Mouse (Mus musculus): ENCODE measurements around the gene BC061212. TPM values are rescaled to one million over a fixed set of nuclear protein-coding genes. Genes with fewer than 3 reads are reported as not detected.
"Not testable (repeated sequence)": the region's sequence is repeated elsewhere in the genome, so short reads cannot be mapped to it uniquely, and the experiment has no call there.

Gene BC061212
- not detected for total RNA-seq (2021)
- long read RNA-seq, experiment 1, result 0 reads
- long read RNA-seq, experiment 2, result 0 reads

- DNase-seq, result not testable (repeated sequence)
These were observed at the start of gene BC061212 for GRCm38 (mm10) chr5:94070445-94070844. Gene BC061212, minus strand, starts transcription at chr5:94070545.

DNA sequence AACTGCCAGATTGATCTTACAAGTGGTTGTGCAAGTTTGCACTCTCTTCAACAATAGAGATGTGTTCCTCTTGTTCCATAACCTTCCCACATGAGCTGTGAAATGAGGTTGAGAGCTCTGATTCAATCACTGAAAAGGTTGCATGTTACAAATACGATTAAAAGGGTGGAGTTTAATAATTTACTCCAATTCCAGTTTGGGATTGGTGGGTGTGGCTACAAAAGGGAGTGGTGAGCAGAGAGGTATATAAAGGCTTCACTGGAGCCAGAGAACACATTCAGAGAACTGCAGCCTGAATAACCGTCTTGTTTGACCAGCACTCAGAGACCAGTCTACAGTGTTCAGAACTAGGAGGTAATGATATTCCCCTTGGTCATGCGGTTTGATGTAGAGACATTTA lies 5.7 kb upstream of the BC061212 start, which contains the start of gene Gm6351:
TSS of gene Gm6351 (plus strand) at position 301 of the 400 bp plus-strand sequence.
- DNase-seq, result not testable (repeated sequence)

Other genes with a start within 250 kb of the BC061212 start
- gene Gm7792, start 226.8 kb downstream of the BC061212 start, total RNA-seq (2021), result not detected
- gene Gm16429, start 141.5 kb downstream of the BC061212 start, total RNA-seq (2021), result not detected
- gene Gm6351, start 5.8 kb upstream of the BC061212 start, total RNA-seq (2021), result not detected
- gene Gm3106, start 147.5 kb upstream of the BC061212 start, total RNA-seq (2021), result not detected
- not detected for gene A430089I19Rik, start 236.3 kb upstream of the BC061212 start, total RNA-seq (2021)
- gene Gm6502, start 243.9 kb upstream of the BC061212 start, total RNA-seq (2021), result not detected

All from gastrocnemius, postnatal 10 days (tissue).